Mouse (Mus musculus): ENCODE results near the gene Wscd2.

Wscd2 gene

GRCm38 (mm10) chr5:113490033-113490432 lies at the start of gene Wscd2:
Gene Wscd2 (plus strand): TSS chr5:113490333.
- TF ChIP-seq GATA4 (IDR thresholded peaks at IDR 0.05; ENCODE audit: insufficient replicate concordance, low read length) = no peak

DNA sequence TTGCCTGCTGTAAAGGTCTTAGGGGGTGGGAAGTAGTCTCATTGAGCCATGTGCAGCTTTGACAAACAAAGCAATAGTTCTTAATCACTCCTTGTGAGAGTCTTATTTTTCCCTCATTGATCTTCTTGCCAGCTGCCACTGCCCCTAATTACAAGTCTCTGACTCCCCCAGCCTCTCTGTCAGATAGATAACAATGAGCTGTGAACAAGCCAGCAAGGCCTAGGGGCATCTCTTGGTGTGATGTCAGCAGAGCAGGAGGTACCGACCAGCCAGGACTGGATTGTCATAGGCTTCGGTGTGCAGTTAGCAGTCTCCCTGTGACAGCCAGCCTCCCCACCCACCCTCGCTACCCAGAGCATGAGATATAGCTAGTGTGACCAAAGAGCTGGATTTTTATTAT lies 48.0 kb upstream of the Wscd2 start:
- no peak for TF ChIP-seq GATA4 (IDR thresholded peaks at IDR 0.05; ENCODE audit: insufficient replicate concordance, low read length)

DNA sequence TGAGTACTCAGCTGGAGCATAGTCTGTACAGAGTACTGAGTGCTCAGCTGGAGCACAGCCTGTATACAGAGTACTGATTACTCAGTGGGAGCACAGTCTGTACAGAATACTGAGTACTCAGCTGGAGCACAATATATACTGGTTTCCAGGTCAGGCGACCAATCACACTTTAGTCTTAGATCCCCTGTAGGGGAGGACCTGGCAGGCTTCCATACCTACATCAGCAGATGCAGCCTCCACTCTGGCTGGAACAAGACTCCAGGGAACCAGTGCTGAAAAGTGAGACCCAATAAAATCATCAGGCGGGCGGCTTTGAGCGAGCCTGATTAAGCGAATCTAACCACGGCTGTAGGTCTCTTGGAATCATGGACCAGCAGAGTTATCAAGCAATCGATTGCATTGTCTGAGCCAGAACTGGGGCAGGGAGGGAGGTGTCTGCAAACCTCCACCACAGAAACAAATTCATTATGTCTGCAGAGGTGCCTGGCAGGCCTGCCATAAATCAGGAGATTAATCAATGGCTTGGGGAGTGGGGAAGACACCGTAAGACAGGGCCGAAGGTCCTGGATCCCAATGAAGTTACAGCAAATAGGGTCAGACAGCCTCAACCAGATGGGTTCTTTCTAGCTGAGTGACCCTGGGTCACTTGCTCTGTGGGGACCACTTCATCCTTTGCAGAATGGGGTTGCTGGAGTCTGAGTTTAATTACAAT lies 42.0 kb upstream of the Wscd2 start:
- TF ChIP-seq GATA4 (IDR thresholded peaks at IDR 0.05; ENCODE audit: insufficient replicate concordance, low read length) = no peak

- TF ChIP-seq GATA4 (IDR thresholded peaks at IDR 0.05; ENCODE audit: insufficient replicate concordance, low read length) = no peak
Observed at GRCm38 (mm10) chr5:113449336-113449735, 40.8 kb upstream of the Wscd2 start.

DNA sequence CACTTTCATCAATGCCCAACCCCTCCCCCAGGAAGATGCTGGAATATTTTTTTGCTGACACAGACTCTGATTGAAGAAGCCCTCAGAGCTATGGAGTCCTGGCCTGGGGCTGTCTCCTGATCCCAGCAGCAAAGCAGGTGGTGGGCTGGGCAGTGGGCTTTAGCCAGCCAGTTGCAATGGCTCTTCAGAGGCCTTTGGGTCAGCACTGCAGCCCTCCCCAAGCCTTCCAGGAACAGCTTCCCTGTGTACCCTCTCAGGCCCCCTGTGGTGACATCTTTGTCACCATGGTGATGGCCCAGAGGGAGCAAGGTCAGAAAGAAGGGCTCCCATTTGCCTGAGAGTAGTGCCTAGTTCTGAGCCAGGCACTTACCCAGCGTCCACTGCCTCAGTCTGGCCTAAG lies 37.4 kb upstream of the Wscd2 start:
- TF ChIP-seq GATA4 (IDR thresholded peaks at IDR 0.05; ENCODE audit: insufficient replicate concordance, low read length) = no peak

GRCm38 (mm10) chr5:113453356-113453755 lies 36.8 kb upstream of the Wscd2 start:
- no peak for TF ChIP-seq GATA4 (IDR thresholded peaks at IDR 0.05; ENCODE audit: insufficient replicate concordance, low read length)

DNA sequence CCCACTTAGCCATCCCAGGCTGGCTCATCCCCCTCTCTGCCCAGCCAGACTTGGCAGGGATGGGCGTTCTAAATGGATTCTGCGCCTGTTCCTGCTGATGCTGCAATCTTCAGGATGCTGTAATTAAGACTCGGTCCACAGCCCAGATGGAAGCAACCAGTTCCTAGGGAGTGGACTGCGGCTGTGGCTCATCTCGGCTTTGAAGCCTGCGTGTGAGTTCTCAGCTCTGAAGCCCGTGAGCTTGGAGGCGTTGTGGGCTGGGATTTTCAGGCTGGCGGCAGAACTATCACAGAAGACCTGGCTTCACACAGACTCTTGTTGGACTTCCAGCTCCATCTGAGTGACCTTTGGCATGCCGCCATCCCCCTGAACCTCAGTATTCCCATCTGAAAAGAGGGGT lies 34.1 kb upstream of the Wscd2 start:
- TF ChIP-seq GATA4 (IDR thresholded peaks at IDR 0.05; ENCODE audit: insufficient replicate concordance, low read length) = no peak

- TF ChIP-seq GATA4 (IDR thresholded peaks at IDR 0.05; ENCODE audit: insufficient replicate concordance, low read length) = no peak
Observed at GRCm38 (mm10) chr5:113456756-113457155, 33.4 kb upstream of the Wscd2 start.

GRCm38 (mm10) chr5:113457260-113457659 lies 32.9 kb upstream of the Wscd2 start:
- TF ChIP-seq GATA4 (IDR thresholded peaks at IDR 0.05; ENCODE audit: insufficient replicate concordance, low read length) = no peak

- TF ChIP-seq GATA4 (IDR thresholded peaks at IDR 0.05; ENCODE audit: insufficient replicate concordance, low read length) = no peak
Observed at GRCm38 (mm10) chr5:113459942-113460341, 30.2 kb upstream of the Wscd2 start.

- TF ChIP-seq GATA4 (IDR thresholded peaks at IDR 0.05; ENCODE audit: insufficient replicate concordance, low read length) = no peak
Observed at GRCm38 (mm10) chr5:113461582-113461981, 28.6 kb upstream of the Wscd2 start.

- TF ChIP-seq GATA4 (IDR thresholded peaks at IDR 0.05; ENCODE audit: insufficient replicate concordance, low read length) = no peak
Observed at GRCm38 (mm10) chr5:113461998-113462625, 28.0 kb upstream of the Wscd2 start.

DNA sequence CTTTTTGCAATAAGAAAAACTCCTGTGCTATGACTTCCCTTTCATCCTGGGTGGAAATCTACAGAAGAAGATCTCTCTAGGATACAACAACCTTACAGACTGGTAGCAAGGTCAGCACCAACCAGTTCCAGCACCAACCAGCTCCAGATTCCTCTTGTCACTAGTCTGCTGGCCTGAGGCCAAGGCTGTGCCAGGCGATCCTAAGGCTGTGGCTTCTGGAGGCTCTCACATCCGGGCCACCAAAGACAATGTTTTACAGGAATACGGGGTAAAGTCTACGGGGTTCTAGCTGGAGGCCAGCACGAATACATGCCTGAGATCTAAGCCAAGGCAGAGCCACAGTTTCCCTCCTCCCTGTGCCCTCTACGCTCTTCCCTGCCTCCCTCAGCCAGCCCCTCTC lies 25.4 kb upstream of the Wscd2 start:
- no peak for TF ChIP-seq GATA4 (IDR thresholded peaks at IDR 0.05; ENCODE audit: insufficient replicate concordance, low read length)

GRCm38 (mm10) chr5:113466536-113466935 lies 23.6 kb upstream of the Wscd2 start:
- no peak for TF ChIP-seq GATA4 (IDR thresholded peaks at IDR 0.05; ENCODE audit: insufficient replicate concordance, low read length)

- no peak for TF ChIP-seq GATA4 (IDR thresholded peaks at IDR 0.05; ENCODE audit: insufficient replicate concordance, low read length)
Observed at GRCm38 (mm10) chr5:113467072-113467471, 23.1 kb upstream of the Wscd2 start.

DNA sequence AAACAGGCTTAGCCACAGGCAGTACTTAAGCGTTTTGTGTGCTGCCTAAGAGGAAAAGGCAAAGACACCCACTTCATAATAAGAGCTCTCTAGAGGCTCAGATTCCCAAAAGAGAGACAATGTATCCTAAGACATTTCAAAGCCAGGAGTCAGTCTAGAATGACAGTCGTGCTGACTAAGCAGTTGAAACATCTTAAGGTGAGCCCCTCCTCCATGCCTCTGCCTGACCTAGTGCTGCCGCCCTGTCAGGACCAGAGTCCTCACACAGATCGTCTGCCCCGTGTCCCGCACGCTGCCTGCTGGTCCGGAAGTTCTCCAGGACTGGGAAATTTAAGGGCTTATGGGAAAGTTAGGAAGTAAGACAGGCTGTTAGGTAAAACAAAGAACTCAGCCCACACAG lies 22.4 kb upstream of the Wscd2 start:
- TF ChIP-seq GATA4 (IDR thresholded peaks at IDR 0.05; ENCODE audit: insufficient replicate concordance, low read length) = no peak

GRCm38 (mm10) chr5:113468625-113469024 lies 21.5 kb upstream of the Wscd2 start:
- no peak for TF ChIP-seq GATA4 (IDR thresholded peaks at IDR 0.05; ENCODE audit: insufficient replicate concordance, low read length)

Measured in liver, adult (tissue).